Mouse (Mus musculus): ENCODE results near the gene Zic5.

Zic5 gene

GRCm38 (mm10) chr14:122427204-122427560 lies 38.3 kb downstream of the Zic5 start:
- DNase-seq: no peak

- no peak for DNase-seq
Measured at GRCm38 (mm10) chr14:122426529-122427203, 38.8 kb downstream of the Zic5 start.

GRCm38 (mm10) chr14:122424441-122424840 lies 41.0 kb downstream of the Zic5 start:
- no peak for DNase-seq

- no peak for DNase-seq
Measured at GRCm38 (mm10) chr14:122416166-122416771, 49.2 kb downstream of the Zic5 start.

- DNase-seq: no peak
Measured at GRCm38 (mm10) chr14:122414786-122415185, 50.7 kb downstream of the Zic5 start.

GRCm38 (mm10) chr14:122413542-122413928 lies 51.9 kb downstream of the Zic5 start:
- no peak for DNase-seq

- no peak for DNase-seq
Measured at GRCm38 (mm10) chr14:122412841-122413541, 52.5 kb downstream of the Zic5 start.
